ENCODE assay signal across 23 mouse cellular contexts in genomic region chr6:115586321-115586720, GRCm38 (mm10). TPM values are rescaled to one million over a fixed set of nuclear protein-coding genes. Genes with fewer than 3 reads are reported as not detected.
DNase-seq lines count a peak whose midpoint lies in the region; ATAC-seq and TF ChIP-seq lines count a peak whose summit lies in the region.
"Had no signal": no experiment of that assay in that cellular context is flagged by ENCODE, and none has a peak within 500 bp of the region (broad histone marks: within the 10 kb centered on the region; RNA-seq: fewer than 3 reads in every experiment).

No protein-coding gene starts in this region.

- TF ChIP-seq POLR2A in heart, adult 2 months (IDR thresholded peaks at IDR 0.05; ENCODE audit: insufficient read depth, low read depth, low read length) = no peak

- peak overlapping the region; percentile 59 for H3K27ac ChIP-seq in heart, adult 2 months
- H3K27ac ChIP-seq in heart, embryonic 14.5 days (replicated peaks in 1 of 2; ENCODE audit: control insufficient read depth in 1 of 2, insufficient read depth in 1 of 2, low read depth in 2 of 2, low read length in 2 of 2) = peak overlapping the region; percentile 61 to 70; a peak in 3 of 4 replicates
- no peak overlapping the region for H3K27ac ChIP-seq in forebrain, embryonic 13.5 days
- H3K27ac ChIP-seq in kidney, embryonic 15.5 days = no peak overlapping the region
- H3K27ac ChIP-seq: forebrain, embryonic 15.5 days; hindbrain, embryonic 14.5 days; kidney, postnatal 0 days; macrophage; neural tube, embryonic 15.5 days; stomach, postnatal 0 days had no signal

- peak; percentile 80 for DNase-seq in gastrocnemius, adult 18-20 months (ENCODE audit: low spot score)
- no peak for DNase-seq in gastrocnemius, postnatal 4 days (ENCODE audit: low spot score in 2 of 2)
- DNase-seq in heart, adult 2 months = peak in 1 of 2 experiments; percentile 37
- DNase-seq in skeletal muscle tissue, adult 2 months (ENCODE audit: low read depth, low spot score) = peak; percentile 85
- no peak for DNase-seq in layer of hippocampus, adult 8-10 months (ENCODE audit: low spot score in 2 of 2)
- DNase-seq: adrenal gland, postnatal 14 days; cerebellum, adult 9-10 months; kidney, adult 18-20 months had no signal

- 66% methylated on average over 10 of the region's 10 CpGs for WGBS in heart, adult 2 months
- 48% methylated on average over 10 of the region's 10 CpGs for WGBS in heart, embryonic 14.5 days
- WGBS in forebrain, embryonic 13.5 days = 90% methylated on average over 10 of the region's 10 CpGs
- 86% methylated on average over 10 of the region's 10 CpGs for WGBS in kidney, embryonic 15.5 days

- no peak overlapping the region for H3K4me3 ChIP-seq in heart, adult 2 months
- no peak overlapping the region for H3K4me3 ChIP-seq in heart, embryonic 14.5 days (ENCODE audit: control insufficient read depth in 1 of 2, insufficient read depth in 1 of 2, low read depth in 1 of 2, low read length in 2 of 2)
- no peak overlapping the region for H3K4me3 ChIP-seq in forebrain, embryonic 13.5 days
- no peak overlapping the region for H3K4me3 ChIP-seq in kidney, embryonic 15.5 days (replicated peaks)
- H3K4me3 ChIP-seq: forebrain, embryonic 15.5 days; neural tube, embryonic 15.5 days had no signal

- H3K9ac ChIP-seq in heart, adult 2 months (ENCODE audit: low read depth, low read length) = peak overlapping the region; percentile 63
- H3K9ac ChIP-seq in heart, embryonic 14.5 days (ENCODE audit: low read length) = no peak overlapping the region; the same call in 1 of the 2 replicates
- no peak overlapping the region for H3K9ac ChIP-seq in forebrain, embryonic 13.5 days
- no peak overlapping the region for H3K9ac ChIP-seq in kidney, embryonic 15.5 days
- H3K9ac ChIP-seq: forebrain, embryonic 15.5 days; hindbrain, embryonic 14.5 days; neural tube, embryonic 15.5 days had no signal

- peak overlapping the region; percentile 47 for H3K4me2 ChIP-seq in heart, embryonic 14.5 days (ENCODE audit: low read length)
- no peak overlapping the region for H3K4me2 ChIP-seq in forebrain, embryonic 13.5 days
- no peak overlapping the region for H3K4me2 ChIP-seq in kidney, embryonic 15.5 days
- H3K4me2 ChIP-seq: forebrain, embryonic 15.5 days; hindbrain, embryonic 14.5 days; neural tube, embryonic 15.5 days had no signal

- TF ChIP-seq CTCF in heart, adult 2 months (IDR thresholded peaks at IDR 0.05) = no peak

- no peaks in the 10 kb centered on the region for H3K36me3 ChIP-seq in heart, adult 2 months (ENCODE audit: control insufficient read depth, insufficient read depth, low read length)
- no peaks in the 10 kb centered on the region for H3K36me3 ChIP-seq in heart, embryonic 14.5 days (ENCODE audit: control insufficient read depth, insufficient read depth, low read length)
- peaks cover 6% of the 10 kb centered on the region; the same call in 1 of the 2 replicates for H3K36me3 ChIP-seq in forebrain, embryonic 13.5 days (ENCODE audit: poor library complexity, severe bottlenecking)
- peaks cover 6% of the 10 kb centered on the region for H3K36me3 ChIP-seq in kidney, embryonic 15.5 days

- intact Hi-C loops in heart, adult 2 months (cut with DNase I) = no loop called here

- H3K4me1 ChIP-seq in heart, adult 2 months (ENCODE audit: control insufficient read depth, insufficient read depth, low read length) = no peaks in the 10 kb centered on the region
- H3K4me1 ChIP-seq in heart, embryonic 14.5 days (ENCODE audit: control insufficient read depth in 2 of 2, insufficient read depth in 2 of 2, low read length in 2 of 2) = peaks cover 2 to 6% of the 10 kb centered on the region in 2 experiments; a peak in 1 of 4 replicates
- H3K4me1 ChIP-seq in forebrain, embryonic 13.5 days = no peaks in the 10 kb centered on the region
- no peaks in the 10 kb centered on the region for H3K4me1 ChIP-seq in kidney, embryonic 15.5 days
- H3K4me1 ChIP-seq: forebrain, embryonic 15.5 days; neural tube, embryonic 15.5 days had no signal

- no peaks in the 10 kb centered on the region for H3K79me2 ChIP-seq in heart, adult 2 months (replicated peaks; ENCODE audit: control insufficient read depth, insufficient read depth, low read length)

- no peaks in the 10 kb centered on the region for H3K9me3 ChIP-seq in heart, embryonic 14.5 days (ENCODE audit: control insufficient read depth, low read length)
- H3K9me3 ChIP-seq in forebrain, embryonic 13.5 days (replicated peaks) = no peaks in the 10 kb centered on the region
- H3K9me3 ChIP-seq in kidney, embryonic 15.5 days (replicated peaks) = no peaks in the 10 kb centered on the region
- H3K9me3 ChIP-seq: forebrain, embryonic 15.5 days; neural tube, embryonic 15.5 days had no signal

- TF ChIP-seq EP300 in heart, adult 2 months (IDR thresholded peaks at IDR 0.05; ENCODE audit: insufficient read depth, low read depth, low read length) = 0 out of 2 replicates have a peak, but pooled peaks have one; percentile 7

- no peak for ATAC-seq in heart, embryonic 14.5 days (ENCODE audit: insufficient number of reproducible peaks, insufficient read depth, low FRiP score, low read depth)
- ATAC-seq in forebrain, embryonic 13.5 days = no peak
- no peak for ATAC-seq in kidney, embryonic 15.5 days (replicated peaks; ENCODE audit: low FRiP score)
- ATAC-seq: activated CD4-positive, CD25-positive, alpha-beta regulatory T cell, adult 4 months; forebrain, embryonic 15.5 days; inflammation-experienced regulatory T-cells, adult 6 months; lung, postnatal 0 days had no signal

- no peaks in the 10 kb centered on the region for H3K27me3 ChIP-seq in heart, adult 2 months (ENCODE audit: control insufficient read depth, insufficient read depth, low read length)
- H3K27me3 ChIP-seq in heart, embryonic 14.5 days (ENCODE audit: control insufficient read depth, insufficient read depth, low read length) = no peaks in the 10 kb centered on the region
- H3K27me3 ChIP-seq in forebrain, embryonic 13.5 days = no peaks in the 10 kb centered on the region
- H3K27me3 ChIP-seq in kidney, embryonic 15.5 days = no peaks in the 10 kb centered on the region
- H3K27me3 ChIP-seq: forebrain, embryonic 15.5 days; neural tube, embryonic 15.5 days had no signal

RNA-seq across cellular contexts. Expression of gene Mkrn2os, which starts 6.1 kb away (rescaled TPM):
- total RNA-seq in gastrocnemius, adult 18-20 months (2021) = under 1 TPM in 1 of 2 experiments, not detected in 1; 0.11 TPM
- under 1 TPM; 0.26 to 0.29 TPM for total RNA-seq in gastrocnemius, postnatal 4 days (2021)
- under 1 TPM; 0.55 to 0.84 TPM for total RNA-seq in heart, adult 2 months (2021)
- polyA plus RNA-seq in heart, adult 2 months (2012; rRNA removed) = 1.9 and 2.3 TPM in 2 replicates
- polyA plus RNA-seq in heart, embryonic 14.5 days (2014; fragmentation: Nextera tagmentation; extraction: Ambion mirVana) = 0.42 TPM in 1 of 2 replicates, not detected in the other
- polyA plus RNA-seq in forebrain, embryonic 13.5 days (2015; fragmentation: Nextera tagmentation; extraction: Ambion mirVana) = 0.30 and 0.39 TPM in 2 replicates
- 3.5 and 4.2 TPM in 2 replicates for polyA plus RNA-seq in kidney, embryonic 15.5 days (2015; fragmentation: Nextera tagmentation; extraction: Ambion mirVana)
- not detected for total RNA-seq in layer of hippocampus, adult 8-10 months (2022)
- total RNA-seq: layer of hippocampus, postnatal 25 days; midbrain, postnatal 0 days had no signal
- polyA plus RNA-seq: limb, embryonic 11.5 days; macrophage had no signal

RNA-seq across cellular contexts. Expression of gene Mkrn2, which starts 15.4 kb away (rescaled TPM):
- total RNA-seq in gastrocnemius, adult 18-20 months (2021) = 10 to 100 TPM; 52.8 to 52.9 TPM
- total RNA-seq in gastrocnemius, postnatal 4 days (2021) = 10 to 100 TPM; 38.2 to 40.9 TPM
- total RNA-seq in heart, adult 2 months (2021) = 10 to 100 TPM; 36.4 to 45.2 TPM
- polyA plus RNA-seq in heart, adult 2 months (2012; rRNA removed) = 105 and 119 TPM in 2 replicates
- 26.8 and 29.6 TPM in 2 replicates for polyA plus RNA-seq in heart, embryonic 14.5 days (2014; fragmentation: Nextera tagmentation; extraction: Ambion mirVana)
- 30.4 and 35.0 TPM in 2 replicates for polyA plus RNA-seq in forebrain, embryonic 13.5 days (2015; fragmentation: Nextera tagmentation; extraction: Ambion mirVana)
- 27.6 and 28.2 TPM in 2 replicates for polyA plus RNA-seq in kidney, embryonic 15.5 days (2015; fragmentation: Nextera tagmentation; extraction: Ambion mirVana)
- 10 to 100 TPM; 33.8 to 37.8 (median 34.4) TPM for total RNA-seq in layer of hippocampus, adult 8-10 months (2022)

RNA-seq across cellular contexts. Expression of gene Tsen2, which starts 41.9 kb away (rescaled TPM):
- total RNA-seq in gastrocnemius, adult 18-20 months (2021) = 1 to 10 TPM; 5.1 to 7.4 TPM
- total RNA-seq in gastrocnemius, postnatal 4 days (2021) = 10 to 100 TPM; 14.7 to 18.7 TPM
- 1 to 10 TPM; 6.1 to 7.2 TPM for total RNA-seq in heart, adult 2 months (2021)
- 3.9 and 4.3 TPM in 2 replicates for polyA plus RNA-seq in heart, adult 2 months (2012; rRNA removed)
- 16.6 and 20.1 TPM in 2 replicates for polyA plus RNA-seq in heart, embryonic 14.5 days (2014; fragmentation: Nextera tagmentation; extraction: Ambion mirVana)
- 35.0 and 36.9 TPM in 2 replicates for polyA plus RNA-seq in forebrain, embryonic 13.5 days (2015; fragmentation: Nextera tagmentation; extraction: Ambion mirVana)
- 31.3 and 32.9 TPM in 2 replicates for polyA plus RNA-seq in kidney, embryonic 15.5 days (2015; fragmentation: Nextera tagmentation; extraction: Ambion mirVana)
- 10 to 100 TPM; 26.6 to 37.1 (median 27.1) TPM for total RNA-seq in layer of hippocampus, adult 8-10 months (2022)

Comparison
In these comparisons a context has a peak if more than half of its experiments do, and no peak if none do; other contexts are left out.
1. DNase-seq: peak in gastrocnemius, adult 18-20 months (single experiment) and skeletal muscle tissue, adult 2 months (single experiment); none in gastrocnemius, postnatal 4 days (0 of 2) and layer of hippocampus, adult 8-10 months (0 of 2).
2. H3K27ac ChIP-seq: peak in heart, adult 2 months (single experiment) and heart, embryonic 14.5 days (2 of 2); none in forebrain, embryonic 13.5 days (single experiment) and kidney, embryonic 15.5 days (single experiment).